Mouse (Mus musculus) megakaryocyte, embryonic 14.5 days (primary cell): Measurements from ENCODE around the gene Pgls.

Experiments
- FLI1 ChIP-seq: IDR thresholded peaks from 2 replicates; pipeline ENCODE4 v1.6.1; 2012; ENCODE audit warnings: low read length, inconsistent platforms, mixed read lengths
- GATA1 ChIP-seq: IDR thresholded peaks from 3 replicates; pipeline ENCODE4 v1.6.1; 2012; ENCODE audit warnings: mixed read lengths, low read length, inconsistent platforms, borderline replicate concordance

- TF ChIP-seq GATA1: no peak
- no peak for TF ChIP-seq FLI1
These were observed 20.2 kb downstream of the Pgls start for GRCm38 (mm10) chr8:71612141-71612540.
